Mouse (Mus musculus) small intestine, adult 2 months (tissue): Measurements from ENCODE around the gene Pth1r.

Experiments
- CTCF ChIP-seq: fragments of 200-500 bp; IDR thresholded peaks from 2 replicates; pipeline ENCODE4 v1.5.1; 2012; ENCODE audit warnings: low read depth, mild to moderate bottlenecking, control low read depth, inconsistent platforms, low read length, moderate library complexity, mixed read lengths; ENCODE audit not compliant: insufficient replicate concordance, insufficient read length; ENCODE audit errors: extremely low read depth
- POLR2A ChIP-seq: fragments of 200-500 bp; IDR thresholded peaks from 2 replicates; pipeline ENCODE4 v1.6.1; 2012; ENCODE audit warnings: low read depth, mild to moderate bottlenecking, control low read depth, inconsistent platforms, low read length, moderate library complexity

DNA sequence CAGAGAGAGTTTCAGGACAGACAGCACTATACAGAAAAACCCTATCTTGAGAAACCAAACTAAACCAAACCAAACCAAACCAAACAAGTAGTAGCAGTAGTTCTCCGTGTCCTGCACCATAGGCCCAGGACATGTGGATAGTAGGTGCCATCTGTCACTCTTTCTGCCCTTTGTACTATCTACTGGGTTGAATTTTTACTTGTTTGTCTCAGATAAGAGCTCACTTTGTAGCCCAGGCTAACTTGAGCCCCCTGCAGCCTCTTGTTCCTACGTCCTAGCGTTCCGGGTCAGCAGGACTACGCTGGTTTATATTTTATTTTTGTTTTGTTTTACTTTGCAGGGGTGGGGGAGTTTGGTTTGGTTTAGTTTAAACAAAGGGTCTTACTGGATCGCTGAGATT, 43.0 kb downstream of the Pth1r start:
- TF ChIP-seq CTCF (no peak), POLR2A (no peak)
